Mouse (Mus musculus) intestine, embryonic 15.5 days (tissue): ENCODE measurements around the gene Svop. TPM values are rescaled to one million over a fixed set of nuclear protein-coding genes. Genes with fewer than 3 reads are reported as not detected.
A peak's percentile ranks its signal among the peaks of the same experiment; 100 is the strongest.

Experiments
- ATAC-seq: fragments of 200-750 bp; cut with Nextera tagmentation; 2 replicates; pipeline ENCODE4 v1.8.0; 2017; ENCODE audit warnings: moderate TSS enrichment, moderate library complexity
- H3K27ac ChIP-seq: fragments of 300-500 bp; sonication (generic); 2 replicates; pipeline ENCODE4 v1.5.1; 2015; ENCODE audit warnings: mild to moderate bottlenecking, inconsistent platforms
- H3K27me3 ChIP-seq: fragments of 300-500 bp; sonication (generic); replicated peaks from 2 replicates; pipeline ENCODE4 v1.6.1; 2015; ENCODE audit warnings: inconsistent platforms
- H3K36me3 ChIP-seq: fragments of 300-500 bp; sonication (generic); 2 replicates; pipeline ENCODE4 v1.6.1; 2015; ENCODE audit warnings: inconsistent platforms
- H3K4me1 ChIP-seq: fragments of 300-500 bp; sonication (generic); replicated peaks from 2 replicates; pipeline ENCODE4 v1.6.1; 2015; ENCODE audit warnings: inconsistent platforms
- H3K4me2 ChIP-seq: fragments of 300-500 bp; sonication (generic); replicated peaks from 2 replicates; pipeline ENCODE4 v1.6.1; 2015; ENCODE audit warnings: mild to moderate bottlenecking, inconsistent platforms
- H3K4me3 ChIP-seq: fragments of 300-500 bp; sonication (generic); replicated peaks from 2 replicates; pipeline ENCODE4 v1.5.1; 2015; ENCODE audit warnings: inconsistent platforms
- H3K9ac ChIP-seq: fragments of 300-500 bp; sonication (generic); 2 replicates; pipeline ENCODE4 v1.6.1; 2015; ENCODE audit warnings: inconsistent platforms
- H3K9me3 ChIP-seq: fragments of 300-500 bp; sonication (generic); 2 replicates; pipeline ENCODE4 v1.6.1; 2016; ENCODE audit warnings: inconsistent platforms
- WGBS: fragments of 180-500 bp; shearing (Covaris S2); methylation state at CpG from one replicate; pipeline ENCODE4 v1.1.7; 2015; 5-methylcytosine and 5-hydroxymethylcytosine counted together
- polyA plus RNA-seq: library from polyadenylated mRNA; unstranded; fragments of >200 nt; fragmentation: Nextera tagmentation; extraction: Ambion mirVana; gene quantifications from 2 replicates; pipeline ENCODE4 v1.2.1, GENCODE M21; 2015

Svop gene
- polyA plus RNA-seq, 1 experiment from 2014 or later, result 2.5 TPM

GRCm38 (mm10) chr5:114100390-114101099 is 9.2 kb upstream of the Svop start:
- Histone ChIP-seq H3K4me2 (peak overlapping the region; percentile 95), H3K27ac (peak overlapping the region; percentile 76), H3K4me3 (peak overlapping the region; percentile 98), H3K4me1 (peaks cover 11% of the 10 kb centered on the region), H3K9me3 (no peaks in the 10 kb centered on the region), H3K36me3 (0 out of 2 replicates have a peak, but pooled peaks cover 5% of the 10 kb centered on the region), H3K9ac (peak overlapping the region; percentile 97), H3K27me3 (no peaks in the 10 kb centered on the region)
- 2% methylated on average over 61 of the region's 64 CpGs for WGBS
- ATAC-seq, result peak; percentile 88

- 0 out of 2 replicates have a peak, but pooled peaks cover 3% of the 10 kb centered on the region for H3K36me3 ChIP-seq
- H3K4me3 ChIP-seq, result peak overlapping the region; percentile 98
- no peaks in the 10 kb centered on the region for H3K9me3 ChIP-seq
- H3K4me1 ChIP-seq, result peaks cover 11% of the 10 kb centered on the region
- H3K27ac ChIP-seq, result peak overlapping the region; percentile 76
- peak overlapping the region; percentile 95 for H3K4me2 ChIP-seq
- peak; percentile 96 for ATAC-seq
- WGBS, result 7% methylated on average over 37 of the region's 37 CpGs
- peak overlapping the region; percentile 97 for H3K9ac ChIP-seq
- no peaks in the 10 kb centered on the region for H3K27me3 ChIP-seq
Observed at GRCm38 (mm10) chr5:114099709-114100389, 8.5 kb upstream of the Svop start.

- no peak overlapping the region for H3K9ac ChIP-seq
- 23% methylated on average over 7 of the region's 7 CpGs for WGBS
- H3K36me3 ChIP-seq, result no peaks in the 10 kb centered on the region
- no peak overlapping the region for H3K27ac ChIP-seq
- no peaks in the 10 kb centered on the region for H3K27me3 ChIP-seq
- H3K4me2 ChIP-seq, result peak overlapping the region; percentile 61; the same call in 1 of the 2 replicates
- H3K4me1 ChIP-seq, result peaks cover 5% of the 10 kb centered on the region; the same call in 1 of the 2 replicates
- no peak for ATAC-seq
- H3K4me3 ChIP-seq, result 0 out of 2 replicates have a peak overlapping the region, but pooled peaks have one; percentile 23
- no peaks in the 10 kb centered on the region for H3K9me3 ChIP-seq
Observed at GRCm38 (mm10) chr5:114090421-114091013, 853 bp downstream of the Svop start.

DNA sequence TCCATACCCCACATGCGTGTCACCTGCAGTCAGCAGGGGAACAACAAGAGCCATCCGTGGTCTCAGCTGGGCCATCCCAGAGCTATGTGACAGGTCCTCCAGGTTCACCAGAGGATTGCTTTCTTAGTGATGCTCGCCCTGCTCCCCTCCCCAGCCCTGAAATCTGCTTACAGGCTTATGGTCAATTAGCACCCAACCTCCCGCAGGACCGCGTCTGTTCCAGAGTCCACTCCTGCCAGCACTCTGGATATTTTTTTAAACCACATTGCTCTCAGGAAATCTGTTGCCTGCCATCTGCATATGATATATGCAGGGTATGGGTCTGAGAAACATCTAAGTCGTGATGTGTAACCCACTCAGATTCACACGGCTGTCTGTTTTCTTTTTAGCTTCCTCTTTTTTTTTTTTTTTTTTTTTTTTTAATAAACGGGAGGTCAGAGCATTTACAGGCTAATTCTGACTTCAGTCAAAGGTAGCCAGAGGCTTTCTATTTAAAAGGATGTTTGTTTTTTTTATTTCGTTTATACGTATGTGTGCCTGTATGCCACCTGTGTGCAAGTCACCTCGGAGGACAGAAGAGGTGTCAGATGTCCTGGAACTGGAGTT is 3.4 kb downstream of the Svop start:
- 66% methylated on average over 12 of the region's 12 CpGs for WGBS
- Histone ChIP-seq H3K36me3 (no peaks in the 10 kb centered on the region), H3K4me3 (no peak overlapping the region), H3K9me3 (no peaks in the 10 kb centered on the region), H3K27ac (no peak overlapping the region), H3K27me3 (no peaks in the 10 kb centered on the region), H3K4me1 (peaks cover 5% of the 10 kb centered on the region; the same call in 1 of the 2 replicates), H3K9ac (no peak overlapping the region), H3K4me2 (no peak overlapping the region)
- ATAC-seq, result no peak

- no peak for ATAC-seq
- Histone ChIP-seq H3K4me2 (no peak overlapping the region), H3K4me1 (no peaks in the 10 kb centered on the region), H3K9me3 (no peaks in the 10 kb centered on the region), H3K9ac (no peak overlapping the region), H3K27ac (no peak overlapping the region), H3K36me3 (no peaks in the 10 kb centered on the region), H3K4me3 (no peak overlapping the region), H3K27me3 (no peaks in the 10 kb centered on the region)
- WGBS, result 79% methylated on average over 14 of the region's 14 CpGs
Observed at GRCm38 (mm10) chr5:114085501-114085900, 5.9 kb downstream of the Svop start.

- Histone ChIP-seq H3K36me3 (no peaks in the 10 kb centered on the region), H3K27ac (no peak overlapping the region), H3K4me1 (no peaks in the 10 kb centered on the region), H3K27me3 (no peaks in the 10 kb centered on the region), H3K4me3 (no peak overlapping the region), H3K9me3 (no peaks in the 10 kb centered on the region), H3K4me2 (no peak overlapping the region), H3K9ac (no peak overlapping the region)
- ATAC-seq, result no peak
- WGBS, result 70% methylated on average over 8 of the region's 8 CpGs
Observed at GRCm38 (mm10) chr5:114077009-114077408, 14.4 kb downstream of the Svop start.

- no peak overlapping the region for H3K27ac ChIP-seq
- no peaks in the 10 kb centered on the region for H3K9me3 ChIP-seq
- no peak for ATAC-seq
Observed at GRCm38 (mm10) chr5:114072262-114072661, 19.1 kb downstream of the Svop start.

DNA sequence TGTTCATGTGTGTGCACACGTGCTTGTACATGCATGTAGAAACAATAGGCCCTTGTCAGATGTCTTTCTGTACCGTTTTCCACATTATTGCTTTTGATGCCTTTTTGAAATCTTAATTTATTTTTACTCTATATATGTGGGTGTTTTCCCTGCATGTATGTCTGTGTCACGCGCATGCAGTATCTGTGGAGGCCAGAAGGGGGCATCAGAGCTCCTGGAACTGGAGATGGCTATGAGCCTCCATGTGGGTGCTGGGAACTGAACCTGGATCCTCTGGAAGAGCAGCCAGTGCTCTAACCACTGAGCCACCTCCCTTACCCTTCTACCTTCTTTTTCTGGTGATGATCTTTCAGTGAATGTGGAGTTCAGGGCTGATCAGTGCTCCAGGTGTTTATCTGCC is 20.5 kb downstream of the Svop start:
- Histone ChIP-seq H3K4me1 (no peaks in the 10 kb centered on the region), H3K9ac (no peak overlapping the region), H3K36me3 (no peaks in the 10 kb centered on the region), H3K9me3 (no peaks in the 10 kb centered on the region), H3K4me3 (no peak overlapping the region), H3K27ac (no peak overlapping the region), H3K4me2 (no peak overlapping the region), H3K27me3 (no peaks in the 10 kb centered on the region)
- 88% methylated on average over 4 of the region's 4 CpGs for WGBS
- ATAC-seq, result no peak

More at GRCm38 (mm10) chr5:114072262-114072661, 19.1 kb downstream of the Svop start:
- no peaks in the 10 kb centered on the region for H3K4me1 ChIP-seq
- H3K36me3 ChIP-seq, result no peaks in the 10 kb centered on the region
- no peak overlapping the region for H3K4me3 ChIP-seq
- no peak overlapping the region for H3K4me2 ChIP-seq
- H3K9ac ChIP-seq, result no peak overlapping the region
- no peaks in the 10 kb centered on the region for H3K27me3 ChIP-seq
- WGBS, result 40% methylated on average over 2 of the region's 2 CpGs

DNA sequence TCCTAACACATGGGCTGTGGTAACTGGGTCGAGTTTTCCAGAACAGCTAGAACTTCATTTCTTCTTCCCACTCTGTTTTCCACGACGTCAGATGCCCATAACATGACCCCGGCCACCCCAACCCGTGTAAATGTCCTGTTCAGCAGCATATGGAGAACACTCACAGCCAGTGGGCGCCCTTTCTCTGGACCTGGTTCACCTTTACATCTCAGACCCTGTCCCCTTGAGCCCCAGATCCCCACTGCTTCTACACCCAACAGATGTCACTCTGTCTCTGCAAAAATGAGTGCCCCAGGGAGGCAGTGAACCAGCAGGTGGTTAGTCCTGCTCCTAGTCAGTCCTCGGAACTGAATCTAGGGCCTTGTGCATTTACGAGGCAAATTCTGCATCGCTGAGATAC is 23.4 kb downstream of the Svop start:
- no peak overlapping the region for H3K27ac ChIP-seq
- WGBS, result 65% methylated on average over 9 of the region's 9 CpGs
- no peaks in the 10 kb centered on the region for H3K4me1 ChIP-seq
- H3K9me3 ChIP-seq, result no peaks in the 10 kb centered on the region
- no peak for ATAC-seq
- no peaks in the 10 kb centered on the region for H3K27me3 ChIP-seq
- no peak overlapping the region for H3K9ac ChIP-seq
- H3K4me2 ChIP-seq, result no peak overlapping the region
- no peaks in the 10 kb centered on the region for H3K36me3 ChIP-seq
- no peak overlapping the region for H3K4me3 ChIP-seq

DNA sequence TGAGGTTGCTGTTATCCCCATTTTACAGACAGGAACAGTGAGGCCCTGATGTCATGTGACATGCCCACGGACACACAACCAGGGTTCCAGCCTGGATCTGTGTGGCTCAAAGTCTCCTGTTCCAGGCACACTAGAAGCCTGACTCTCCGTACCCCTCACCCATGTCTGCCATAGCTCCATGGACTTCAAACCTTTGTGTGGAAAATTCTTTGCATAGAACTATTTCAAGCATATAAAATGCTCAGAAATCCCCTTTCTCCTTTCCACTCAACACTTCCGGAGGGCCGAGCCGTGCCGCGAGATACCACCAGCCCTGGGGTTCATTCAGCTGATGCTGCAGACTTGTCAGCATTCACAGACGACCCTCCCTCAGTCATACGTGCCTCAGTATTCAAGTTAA is 23.8 kb downstream of the Svop start:
- no peaks in the 10 kb centered on the region for H3K4me1 ChIP-seq
- no peak for ATAC-seq
- no peaks in the 10 kb centered on the region for H3K27me3 ChIP-seq
- no peak overlapping the region for H3K4me3 ChIP-seq
- no peak overlapping the region for H3K27ac ChIP-seq
- no peaks in the 10 kb centered on the region for H3K36me3 ChIP-seq
- H3K9me3 ChIP-seq, result no peaks in the 10 kb centered on the region
- WGBS, result 85% methylated on average over 9 of the region's 9 CpGs
- no peak overlapping the region for H3K9ac ChIP-seq
- H3K4me2 ChIP-seq, result no peak overlapping the region

GRCm38 (mm10) chr5:114066601-114067000 is 24.8 kb downstream of the Svop start:
- ATAC-seq, result no peak
- WGBS, result 38% methylated on average over 6 of the region's 6 CpGs

DNA sequence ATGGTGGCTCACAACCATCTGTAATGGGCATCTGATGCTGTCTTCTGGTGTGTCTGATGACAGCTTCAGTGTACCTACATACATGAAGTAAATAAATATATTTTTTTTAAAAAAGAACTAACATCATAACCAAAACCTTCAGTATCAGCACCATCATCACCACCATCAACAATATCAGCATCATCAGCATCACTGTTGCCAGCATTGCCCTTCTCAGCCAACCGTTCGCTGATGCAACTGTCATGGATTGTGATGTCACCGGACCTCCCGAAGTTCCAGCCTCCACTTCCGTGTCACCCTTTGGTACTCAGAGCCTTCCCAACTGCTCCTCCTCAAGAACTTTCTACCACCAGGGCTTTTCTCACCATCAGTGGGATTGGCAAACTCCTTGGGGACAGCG is 26.2 kb downstream of the Svop start, which contains the start of gene Usp30:
TSS of gene Usp30 (plus strand) at position 301 of the 400 bp plus-strand sequence.
- 92% methylated on average over 6 of the region's 6 CpGs for WGBS
- no peaks in the 10 kb centered on the region for H3K36me3 ChIP-seq
- no peak within 1 kb of the TSS for H3K9ac ChIP-seq
- no peaks in the 10 kb centered on the region for H3K9me3 ChIP-seq
- H3K4me1 ChIP-seq, result no peaks in the 10 kb centered on the region
- no peak within 1 kb of the TSS for H3K4me2 ChIP-seq
- no peak within 1 kb of the TSS for H3K4me3 ChIP-seq
- no peaks in the 10 kb centered on the region for H3K27me3 ChIP-seq
- H3K27ac ChIP-seq, result no peak within 1 kb of the TSS
- ATAC-seq, result no peak

More at GRCm38 (mm10) chr5:114066601-114067000, 24.8 kb downstream of the Svop start:
- no peaks in the 10 kb centered on the region for H3K36me3 ChIP-seq
- no peak overlapping the region for H3K4me2 ChIP-seq
- no peak overlapping the region for H3K9ac ChIP-seq
- H3K27ac ChIP-seq, result no peak overlapping the region
- no peaks in the 10 kb centered on the region for H3K27me3 ChIP-seq
- H3K9me3 ChIP-seq, result no peaks in the 10 kb centered on the region
- no peak overlapping the region for H3K4me3 ChIP-seq
- H3K4me1 ChIP-seq, result no peaks in the 10 kb centered on the region
